ENCODE assay signal across 19 mouse cellular contexts in the genomic region with DNA sequence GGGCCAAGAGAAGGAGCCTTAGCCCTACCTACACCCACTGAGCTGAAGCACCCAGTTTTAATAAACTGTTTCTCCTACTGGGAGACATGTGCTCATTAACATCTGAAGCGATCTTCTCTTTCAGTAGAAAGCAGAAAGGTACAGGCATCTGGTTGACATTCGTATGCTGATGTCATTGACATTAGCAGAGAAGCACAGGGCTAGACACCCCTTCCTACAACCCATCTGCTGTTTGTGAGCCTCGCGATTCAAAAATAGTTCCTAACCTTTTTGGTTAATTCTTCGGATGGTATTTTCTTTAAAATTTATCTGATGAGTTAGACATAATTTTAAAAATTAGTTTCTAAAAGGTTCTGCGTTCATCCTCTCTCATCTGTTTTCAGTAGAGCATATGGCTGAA.
DNase-seq lines count a peak whose midpoint lies in the region.
"Had no signal": no experiment of that assay in that cellular context is flagged by ENCODE, and none has a peak within 500 bp of the region (broad histone marks: within the 10 kb centered on the region; RNA-seq: fewer than 3 reads in every experiment).

No protein-coding gene starts in this region.

- peak; percentile 23 to 57 for DNase-seq in layer of hippocampus, adult 18-20 months (ENCODE audit: low spot score in 2 of 2)
- no peak for DNase-seq in layer of hippocampus, adult 11-12 months (ENCODE audit: low spot score)
- DNase-seq in layer of hippocampus, adult 8-10 months (ENCODE audit: low spot score in 2 of 2), result peak; percentile 19 to 39
- DNase-seq in layer of hippocampus, postnatal 10 days (ENCODE audit: low spot score in 2 of 2), result no peak
- DNase-seq in brain, adult 2 months (ENCODE audit: low read depth, low spot score), result peak; percentile 59
- DNase-seq in layer of hippocampus, adult 9-11 months, result peak; percentile 64
- no peak for DNase-seq in embryo, embryonic 9.5 days (ENCODE audit: extremely low spot score)
- DNase-seq in adipocyte (ENCODE audit: low spot score), result no peak
- DNase-seq: adrenal gland, adult 8-10 months; adrenal gland, postnatal 14 days; adrenal gland, postnatal 36 days; cerebellum, adult 11 months; cerebellum, adult 18-20 months; cerebellum, adult 8-10 months; cerebellum, adult 9-11 months; cerebellum, postnatal 14 days; cerebellum, postnatal 36 days; embryo, embryonic 11 days; forebrain, postnatal 0 days had no signal

Comparison
In these comparisons a context has a peak if more than half of its experiments do, and no peak if none do; other contexts are left out.
1. DNase-seq: peak in layer of hippocampus, adult 18-20 months (2 of 2), layer of hippocampus, adult 8-10 months (2 of 2), brain, adult 2 months (single experiment) and layer of hippocampus, adult 9-11 months (single experiment); none in layer of hippocampus, adult 11-12 months (single experiment), layer of hippocampus, postnatal 10 days (0 of 2), embryo, embryonic 9.5 days (single experiment) and adipocyte (single experiment).